Mouse (Mus musculus) c-Kit-positive CD71-positive TER-119-positive erythroid progenitor cells, embryonic 14.5 days (primary cell): Measurements from ENCODE around the gene Spred2.

ENCODE experiments used
- DNase-seq: peaks from one replicate; pipeline ENCODE4 v3.0.0-alpha.2; 2013; ENCODE audit warnings: low spot score

The Spred2 gene

GRCm38 (mm10) chr11:19985283-19985854, 61.2 kb downstream of the Spred2 start:
- no peak for DNase-seq

- DNase-seq, result no peak
Measured at GRCm38 (mm10) chr11:19986443-19986861, 62.3 kb downstream of the Spred2 start.

GRCm38 (mm10) chr11:19986871-19987755, 62.9 kb downstream of the Spred2 start:
- DNase-seq, result peak; percentile 18

- no peak for DNase-seq
Measured at GRCm38 (mm10) chr11:19987756-19988091, 63.5 kb downstream of the Spred2 start.

- DNase-seq, result no peak
Measured at GRCm38 (mm10) chr11:19988224-19988623, 64.0 kb downstream of the Spred2 start.

- DNase-seq, result no peak
Measured at GRCm38 (mm10) chr11:19988631-19989030, 64.5 kb downstream of the Spred2 start.

- DNase-seq, result no peak
Measured at GRCm38 (mm10) chr11:19989141-19989910, 65.2 kb downstream of the Spred2 start.

GRCm38 (mm10) chr11:19990731-19991130, 66.6 kb downstream of the Spred2 start:
- DNase-seq, result no peak

GRCm38 (mm10) chr11:19991303-19991976, 67.3 kb downstream of the Spred2 start:
- no peak for DNase-seq

- no peak for DNase-seq
Measured at GRCm38 (mm10) chr11:19992341-19993281, 68.4 kb downstream of the Spred2 start.

- peak; percentile 59 for DNase-seq
Measured at GRCm38 (mm10) chr11:19993753-19994152, 69.6 kb downstream of the Spred2 start.

- DNase-seq, result peak; percentile 30
Measured at GRCm38 (mm10) chr11:19994262-19994790, 70.2 kb downstream of the Spred2 start.

- DNase-seq, result no peak
Measured at GRCm38 (mm10) chr11:19997940-19998339, 73.8 kb downstream of the Spred2 start.

- DNase-seq, result no peak
Measured at GRCm38 (mm10) chr11:20002883-20003282, 78.7 kb downstream of the Spred2 start.

GRCm38 (mm10) chr11:20007701-20008100, 83.5 kb downstream of the Spred2 start:
- DNase-seq, result no peak

GRCm38 (mm10) chr11:20011210-20011978, 87.2 kb downstream of the Spred2 start:
- no peak for DNase-seq

GRCm38 (mm10) chr11:20013366-20013765, 89.2 kb downstream of the Spred2 start:
- no peak for DNase-seq

GRCm38 (mm10) chr11:20017937-20018336, 93.8 kb downstream of the Spred2 start:
- DNase-seq, result no peak

- no peak for DNase-seq
Measured at GRCm38 (mm10) chr11:20018905-20019304, 94.7 kb downstream of the Spred2 start.

- no peak for DNase-seq
Measured at GRCm38 (mm10) chr11:20020720-20021119, 96.5 kb downstream of the Spred2 start.
